Mouse (Mus musculus): ENCODE measurements around the gene Ogdh.
"Not testable (repeated sequence)": the region's sequence is repeated elsewhere in the genome, so short reads cannot be mapped to it uniquely, and the experiment has no call there.

Gene Ogdh

DNA sequence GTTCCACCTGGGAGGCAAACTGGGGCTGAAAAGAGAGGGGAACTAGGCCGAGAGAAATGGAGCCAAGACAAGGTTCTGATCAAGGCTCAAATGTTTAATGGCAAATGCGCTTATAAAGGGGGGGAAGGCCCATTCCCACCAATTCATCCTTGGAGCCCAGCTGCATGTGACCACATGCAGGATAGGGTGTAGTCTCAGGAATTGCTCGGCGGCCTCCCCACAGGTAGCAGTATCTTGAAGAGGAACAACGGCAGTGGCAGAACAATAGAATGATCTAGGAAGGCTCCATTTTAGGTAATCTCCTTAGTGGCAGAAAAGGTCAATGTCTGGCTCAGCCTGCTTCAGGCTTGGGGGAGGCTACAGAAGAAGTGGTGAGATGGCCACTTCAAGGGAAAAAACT, 76.6 kb downstream of the Ogdh start:
- not testable (repeated sequence) for DNase-seq

DNA sequence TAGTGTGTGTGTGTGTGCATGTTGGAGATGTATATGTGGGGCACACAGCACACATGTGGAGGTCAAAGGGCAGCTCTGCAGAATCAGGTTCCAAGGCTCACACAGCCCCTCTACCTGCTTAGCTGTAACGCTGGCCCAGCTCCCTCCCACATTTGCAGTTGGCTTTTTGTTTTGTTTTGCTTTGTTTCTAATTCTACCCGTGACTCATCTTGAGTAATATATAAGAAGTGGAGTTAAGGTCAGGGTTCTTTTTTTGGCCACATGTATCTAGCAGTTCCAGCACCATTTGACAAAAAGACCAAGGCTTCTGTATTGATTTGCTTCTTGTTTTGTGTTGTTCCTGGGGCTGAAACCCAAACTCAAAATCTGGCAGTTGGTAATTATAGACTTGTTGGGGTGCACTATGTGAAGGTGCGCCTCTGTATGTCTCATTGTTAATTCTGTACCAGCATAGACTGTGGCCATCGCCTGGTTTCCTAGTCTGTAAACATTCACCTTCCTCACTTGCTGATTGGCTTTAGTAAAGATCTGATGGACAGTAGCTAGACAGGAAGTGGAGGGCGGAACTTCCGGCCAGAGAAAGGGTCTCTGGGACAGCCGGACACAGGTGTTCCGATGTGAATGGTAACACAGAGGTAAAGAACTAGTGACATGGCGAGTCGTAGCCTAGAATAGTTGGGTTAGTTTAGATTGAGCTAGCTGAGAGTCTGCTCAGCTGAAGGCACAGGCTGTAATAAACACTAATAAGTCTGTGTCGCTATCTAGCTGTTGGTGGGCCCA, 80.1 kb downstream of the Ogdh start:
- no peak for DNase-seq

DNA sequence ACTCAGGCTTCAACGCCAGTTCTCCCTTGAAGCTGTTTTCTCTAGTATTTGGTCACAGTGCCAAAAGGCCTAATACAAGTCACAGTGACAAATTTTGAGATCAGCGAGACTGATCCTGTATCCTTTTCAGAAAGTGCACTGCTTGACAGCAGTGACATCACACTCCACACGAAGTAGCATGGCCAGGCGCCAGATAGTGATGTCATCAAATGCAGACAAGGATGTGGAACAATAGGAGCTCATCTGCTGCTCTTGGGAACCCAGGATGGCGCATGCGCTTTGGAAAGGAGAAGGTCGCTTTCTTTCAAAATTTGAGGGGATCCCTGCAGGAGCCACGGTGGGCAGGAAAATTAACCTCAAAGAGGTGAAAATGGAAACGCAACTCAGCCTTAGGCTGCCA, 81.4 kb downstream of the Ogdh start:
- peak in 1 of 2 experiments; percentile 47 for DNase-seq

GRCm38 (mm10) chr11:6380916-6381315, 89.5 kb downstream of the Ogdh start:
- DNase-seq, result no peak

- no peak for DNase-seq
Measured at GRCm38 (mm10) chr11:6388126-6388725, 96.8 kb downstream of the Ogdh start.

DNA sequence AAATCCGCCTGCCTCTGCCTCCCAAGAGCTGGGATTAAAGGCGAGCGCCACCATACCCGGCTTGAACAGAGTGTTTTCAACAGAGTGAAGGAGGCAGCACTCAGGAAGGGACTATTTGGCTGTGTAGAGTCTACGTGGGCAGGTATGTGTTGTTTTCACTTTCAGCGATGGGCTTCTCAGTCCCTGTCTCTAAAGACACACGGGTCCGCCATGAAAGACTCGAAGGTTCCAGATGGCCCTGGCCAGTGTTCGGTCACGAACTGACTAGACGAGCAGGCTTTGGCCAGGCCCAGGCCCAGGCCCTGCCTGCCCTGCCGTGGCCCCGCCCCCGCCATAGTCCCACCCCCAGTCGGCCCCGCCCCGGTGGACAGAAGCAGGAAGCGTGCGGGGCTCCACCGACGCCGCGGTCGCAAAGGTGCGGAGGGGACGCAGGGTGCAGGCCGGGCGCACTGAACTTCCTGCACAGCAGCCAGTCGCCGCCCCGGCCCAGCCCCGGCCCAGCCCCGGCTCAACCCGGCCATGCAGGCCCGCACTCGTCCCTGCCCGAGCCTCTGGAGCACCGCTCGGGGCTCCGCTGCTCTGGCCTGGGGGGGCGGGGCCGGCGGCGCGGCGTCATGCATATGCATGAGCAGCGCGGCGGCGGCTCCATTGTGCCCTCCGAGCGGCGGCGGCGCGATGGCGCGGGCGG, 97.4 kb downstream of the Ogdh start, which contains the start of gene Zmiz2:
TSS of gene Zmiz2 (plus strand) at position 349 of the 688 bp plus-strand sequence.
- DNase-seq, result peak; percentile 97

GRCm38 (mm10) chr11:6389483-6389921, 98.1 kb downstream of the Ogdh start:
- DNase-seq, result peak in 1 of 2 experiments; percentile 54

- no peak for DNase-seq
Measured at GRCm38 (mm10) chr11:6390376-6391053, 99.1 kb downstream of the Ogdh start.

GRCm38 (mm10) chr11:6391516-6392276, 100.3 kb downstream of the Ogdh start:
- no peak for DNase-seq

GRCm38 (mm10) chr11:6392857-6393256, 101.4 kb downstream of the Ogdh start:
- peak in 1 of 2 experiments; percentile 9 for DNase-seq

- DNase-seq, result peak; percentile 70 to 79
Measured at GRCm38 (mm10) chr11:6393866-6394265, 102.4 kb downstream of the Ogdh start.

DNA sequence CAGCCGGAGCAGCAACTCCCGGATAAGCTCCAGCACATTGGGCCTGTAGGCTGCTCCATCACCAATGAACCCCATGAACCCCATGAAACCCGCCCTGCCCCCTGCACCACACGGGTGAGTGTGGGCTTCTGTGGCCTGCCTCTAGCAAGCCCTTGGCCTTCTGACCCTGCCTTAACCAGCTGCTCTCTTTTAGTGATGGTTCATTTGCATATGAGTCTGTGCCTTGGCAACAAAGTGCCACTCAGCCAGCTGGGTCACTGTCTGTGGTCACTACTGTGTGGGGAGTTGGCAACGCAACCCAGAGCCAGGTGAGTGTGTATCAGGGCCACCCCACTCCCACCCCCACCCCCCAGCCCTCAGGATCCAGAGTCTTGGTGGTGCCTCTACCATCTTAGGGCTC, 104.1 kb downstream of the Ogdh start:
- peak in 1 of 2 experiments; percentile 13 for DNase-seq

- DNase-seq, result peak in 1 of 2 experiments; percentile 13
Measured at GRCm38 (mm10) chr11:6398141-6398540, 106.7 kb downstream of the Ogdh start.

GRCm38 (mm10) chr11:6402515-6403510, 111.4 kb downstream of the Ogdh start:
- peak; percentile 60 to 82 for DNase-seq

- DNase-seq, result no peak
Measured at GRCm38 (mm10) chr11:6403830-6404405, 112.5 kb downstream of the Ogdh start.

DNA sequence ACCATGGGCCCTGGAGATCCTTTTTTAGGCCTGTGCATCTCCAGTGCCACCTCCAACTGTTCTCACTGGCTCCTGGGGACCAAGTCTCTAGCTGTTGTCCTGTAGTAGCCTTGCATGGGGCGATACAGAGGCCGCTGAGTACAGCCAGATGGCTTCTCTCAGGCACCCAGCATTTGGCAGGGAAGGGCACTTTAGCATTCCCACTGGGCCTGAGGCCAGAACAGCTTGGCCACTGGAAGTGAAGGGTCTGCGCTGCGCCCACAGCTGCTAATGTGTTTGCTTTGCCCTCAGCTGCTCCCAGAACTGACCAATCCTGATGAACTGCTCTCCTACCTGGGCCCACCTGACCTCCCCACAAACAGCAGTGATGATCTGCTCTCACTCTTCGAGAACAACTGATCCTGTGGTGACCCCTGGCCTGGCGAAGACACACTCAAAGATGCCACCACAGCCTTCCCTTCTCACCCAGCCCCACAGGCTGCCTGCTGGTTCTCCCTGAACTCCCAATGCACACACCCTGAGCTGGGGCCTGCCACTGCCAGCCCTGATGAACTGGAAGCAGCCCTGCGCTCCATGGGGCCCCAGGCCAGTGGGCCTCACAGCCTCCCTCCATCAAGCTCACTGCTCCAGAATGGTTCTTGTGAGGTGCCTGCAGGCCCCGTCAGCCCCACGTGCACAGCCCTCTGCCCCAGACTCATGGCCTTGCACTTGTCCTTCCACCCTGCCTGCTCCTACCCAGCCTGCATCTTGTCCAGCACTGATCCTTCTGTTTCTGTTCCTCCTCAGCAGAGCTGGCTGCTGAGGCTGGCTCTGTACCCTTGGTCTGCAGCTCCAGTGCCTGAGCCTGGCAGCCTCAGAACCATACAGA, 113.5 kb downstream of the Ogdh start:
- DNase-seq, result peak; percentile 65 to 78

DNA sequence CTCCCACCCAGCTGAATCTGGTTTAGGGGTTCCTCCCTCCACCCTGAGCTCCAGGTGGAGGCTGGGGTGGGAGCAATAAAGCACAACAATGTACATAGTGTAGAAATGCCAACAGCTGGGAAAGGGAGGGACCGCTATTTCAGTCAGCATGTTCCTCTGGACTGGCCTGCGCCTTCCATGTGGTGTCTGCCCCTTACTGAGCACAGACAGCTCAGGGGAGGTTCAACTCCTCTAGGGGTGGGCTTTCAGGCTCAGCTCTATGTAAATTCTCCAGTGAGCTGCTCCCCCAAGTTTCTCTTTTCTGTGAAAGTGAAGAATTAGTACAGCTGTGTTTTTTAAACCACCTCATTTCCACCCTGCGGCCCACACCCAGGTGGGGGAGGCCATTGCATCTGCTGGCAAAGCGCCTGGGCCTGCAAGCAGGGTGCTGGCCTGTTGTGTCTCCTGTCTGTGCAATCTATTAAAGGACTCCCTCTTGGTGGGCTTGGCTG, 114.2 kb downstream of the Ogdh start:
- peak in 1 of 2 experiments; percentile 43 for DNase-seq
